Mouse (Mus musculus) monocyte, adult 59 days (primary cell): ENCODE results near the gene Pdzd7. TPM values are rescaled to one million over a fixed set of nuclear protein-coding genes. Genes with fewer than 3 reads are reported as not detected.

Experiments
- total RNA-seq, 2 experiments: library from RNA; stranded (reverse); gene quantifications; one replicate each; pipeline ENCODE4 v1.2.4; 2023

The Pdzd7 gene
- total RNA-seq: not detected

DNA sequence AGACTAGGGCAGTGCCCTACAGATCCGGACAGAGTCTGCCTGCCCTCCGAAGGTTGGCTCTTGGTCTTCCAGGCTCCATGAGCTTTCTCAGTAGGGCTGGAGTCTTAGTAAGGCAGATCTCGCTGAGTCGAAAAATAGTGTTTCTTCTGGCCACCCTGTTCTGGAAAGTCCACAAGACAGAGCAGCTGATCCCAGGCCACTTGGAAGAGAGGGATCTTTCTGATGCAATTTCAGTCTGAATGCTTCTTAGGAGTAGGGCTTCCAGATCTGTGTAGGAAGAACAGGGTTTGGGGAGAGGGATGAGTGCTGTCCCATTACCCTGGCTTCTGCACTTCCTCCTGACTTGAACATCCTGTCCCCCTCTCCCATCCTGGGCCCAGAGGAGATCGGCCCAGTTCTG lies at the start of gene Pdzd7:
Gene Pdzd7, minus strand, starts transcription at position 67 of the 400 bp plus-strand sequence.

DNA sequence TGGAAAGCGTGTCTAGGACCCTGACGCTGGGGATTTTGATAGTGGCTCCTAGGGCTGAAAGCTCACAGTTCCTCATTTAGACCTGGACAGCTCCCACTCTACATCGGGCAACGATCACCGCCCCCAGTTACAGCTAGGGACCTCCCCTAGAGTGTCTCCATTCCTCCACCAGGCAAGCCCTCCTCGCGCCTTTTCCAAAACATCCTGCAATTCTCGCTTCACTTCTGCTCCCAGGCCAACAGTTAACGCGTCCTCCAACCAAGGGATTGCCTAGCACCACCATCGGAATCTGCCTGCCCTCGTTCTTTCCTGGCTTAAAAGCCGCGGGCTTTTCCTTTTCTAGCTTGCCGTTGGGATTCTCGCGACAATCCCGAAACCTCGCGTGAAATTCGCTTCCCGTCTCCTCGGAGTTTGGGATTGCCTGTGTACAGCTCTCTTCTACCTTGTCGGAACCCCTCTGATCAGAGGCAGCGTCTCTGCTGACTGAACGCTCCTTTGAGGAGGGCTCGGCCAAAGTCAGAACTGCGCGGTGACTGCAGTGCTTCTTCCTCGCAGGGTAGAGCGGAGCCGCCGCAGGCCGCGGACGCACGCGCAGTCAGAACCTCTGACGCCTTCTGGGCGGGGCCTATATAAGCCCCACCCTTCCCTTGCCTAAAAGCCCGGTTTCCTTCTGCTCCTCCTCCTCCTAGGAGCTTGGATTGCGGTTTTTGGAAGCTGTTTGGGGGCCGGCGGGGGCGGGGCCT lies 29.2 kb upstream of the Pdzd7 start, which contains the start of gene Kazald1:
Gene Kazald1, plus strand, starts transcription at position 662 of the 743 bp plus-strand sequence.

DNA sequence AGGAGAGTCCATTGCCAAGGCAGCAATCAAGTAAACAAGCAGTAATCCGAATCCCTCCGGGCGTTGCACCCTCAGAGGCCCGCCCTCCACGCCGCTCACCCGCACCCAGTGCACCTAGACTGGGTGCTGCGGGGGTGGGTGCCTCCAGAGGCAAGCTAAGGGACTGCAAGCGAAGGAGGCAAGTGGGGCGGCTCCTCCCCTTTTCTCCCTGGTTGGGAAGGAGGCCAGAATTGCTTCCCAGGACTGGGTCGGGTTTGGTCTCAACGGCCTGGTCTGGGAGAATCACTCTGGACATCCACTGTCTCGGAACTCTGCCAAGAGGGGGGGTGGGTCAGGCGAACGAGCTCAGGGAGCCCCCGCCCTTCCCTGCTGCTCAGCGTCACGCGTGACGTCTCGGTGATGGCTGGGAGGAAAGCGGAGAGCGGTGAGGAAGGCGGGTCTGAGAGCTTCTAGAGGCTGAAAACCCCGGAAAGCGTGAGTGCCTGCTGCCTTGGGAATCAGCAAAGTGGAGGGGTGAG lies 2.0 kb upstream of the Pdzd7 start, which contains the start of gene Sfxn3:
Gene Sfxn3, plus strand, starts transcription at position 87 of the 518 bp plus-strand sequence.

DNA sequence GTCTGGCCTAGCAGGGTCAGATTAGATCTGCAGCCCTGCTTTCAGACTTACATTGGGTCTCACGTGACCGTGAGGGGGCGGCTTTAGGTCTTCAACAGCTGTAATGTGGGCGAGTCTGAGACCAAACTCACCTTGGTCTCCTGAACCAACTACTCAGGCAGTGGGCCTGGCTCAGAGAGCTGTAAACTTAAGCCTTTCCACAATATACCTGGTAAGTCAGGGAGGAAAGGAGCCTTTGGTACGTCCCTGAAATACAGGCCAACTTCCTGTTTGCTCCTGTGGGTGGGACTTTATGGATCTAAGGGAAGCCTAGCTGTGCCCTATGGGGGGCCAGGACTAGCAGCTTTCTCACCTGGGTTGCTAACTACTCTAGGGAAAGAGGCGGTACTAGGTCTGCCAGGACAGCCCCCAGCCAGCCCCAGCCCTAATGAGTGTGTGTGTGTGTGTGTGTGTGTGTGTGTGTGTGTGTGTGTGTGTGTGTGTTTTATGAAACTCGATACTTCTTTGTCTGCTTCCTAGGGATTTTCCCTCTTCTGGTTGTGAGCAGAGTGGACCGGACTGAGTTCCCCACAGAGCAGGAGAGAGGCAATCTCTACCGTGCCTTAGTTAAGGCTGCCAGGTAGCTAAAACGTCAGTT lies 31.1 kb downstream of the Pdzd7 start, which contains the start of gene Lzts2:
Gene Lzts2, plus strand, starts transcription at position 80 of the 637 bp plus-strand sequence.

DNA sequence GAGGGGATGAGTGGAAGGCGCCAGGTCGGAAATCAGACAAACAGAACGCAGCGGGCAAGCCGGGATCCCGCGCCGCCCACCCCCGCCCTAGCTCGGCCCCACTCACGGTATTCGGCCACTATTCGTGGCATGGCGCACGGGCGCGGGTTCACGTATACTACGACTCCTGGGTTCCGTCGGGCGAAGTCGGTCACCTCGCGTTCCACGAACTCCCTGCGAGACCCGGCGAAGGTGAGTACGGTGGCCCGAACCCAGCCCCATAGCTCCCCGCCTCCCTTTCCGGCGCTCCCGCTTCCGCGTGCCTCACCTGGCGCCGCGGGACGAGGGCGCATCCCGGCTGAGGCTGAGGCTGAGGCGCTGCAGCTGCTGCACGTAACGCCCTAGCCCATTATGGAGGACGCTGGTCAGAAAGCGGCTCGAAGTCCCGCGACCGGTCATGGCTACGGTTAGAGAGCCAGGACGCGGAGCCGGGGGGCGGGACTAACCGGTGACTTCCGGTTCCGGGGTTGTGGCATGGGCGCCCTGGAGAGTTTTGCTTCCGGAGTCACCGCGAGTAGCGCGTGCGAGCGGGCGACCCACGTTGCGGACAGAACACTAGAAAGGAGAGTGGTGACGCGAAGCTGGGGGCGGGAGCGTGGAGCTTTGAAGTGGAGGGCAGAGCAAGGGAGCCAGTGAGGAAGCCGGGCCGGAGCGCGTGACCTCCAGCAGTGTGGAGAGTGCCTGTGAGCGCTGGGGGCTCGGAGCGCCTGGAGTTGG lies 39.4 kb downstream of the Pdzd7 start, which contains the start of gene Mrpl43:
Gene Mrpl43, minus strand, starts transcription at position 486 of the 756 bp plus-strand sequence.

DNA sequence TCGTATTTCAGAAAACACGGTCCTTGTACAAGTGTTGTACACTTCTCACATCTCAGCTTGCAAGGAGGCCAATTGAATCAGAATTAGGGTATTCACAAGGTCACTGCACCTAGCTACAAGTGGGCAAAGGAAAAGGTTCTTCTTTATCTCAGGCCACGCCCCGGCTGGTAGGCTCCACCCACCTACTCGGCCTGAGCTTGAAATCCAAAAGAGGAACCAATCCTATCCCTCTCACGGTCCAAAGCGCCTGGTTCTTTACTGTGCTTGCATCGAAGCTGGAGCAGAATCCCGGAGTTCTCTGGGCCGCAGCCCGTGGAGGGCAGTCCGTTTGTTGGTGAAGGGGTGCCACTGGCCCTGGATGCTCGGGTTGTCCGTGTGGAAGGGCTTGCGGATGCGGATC lies 40.1 kb downstream of the Pdzd7 start, which contains the start of gene Twnk:
Gene Twnk, plus strand, starts transcription at position 220 of the 400 bp plus-strand sequence.

DNA sequence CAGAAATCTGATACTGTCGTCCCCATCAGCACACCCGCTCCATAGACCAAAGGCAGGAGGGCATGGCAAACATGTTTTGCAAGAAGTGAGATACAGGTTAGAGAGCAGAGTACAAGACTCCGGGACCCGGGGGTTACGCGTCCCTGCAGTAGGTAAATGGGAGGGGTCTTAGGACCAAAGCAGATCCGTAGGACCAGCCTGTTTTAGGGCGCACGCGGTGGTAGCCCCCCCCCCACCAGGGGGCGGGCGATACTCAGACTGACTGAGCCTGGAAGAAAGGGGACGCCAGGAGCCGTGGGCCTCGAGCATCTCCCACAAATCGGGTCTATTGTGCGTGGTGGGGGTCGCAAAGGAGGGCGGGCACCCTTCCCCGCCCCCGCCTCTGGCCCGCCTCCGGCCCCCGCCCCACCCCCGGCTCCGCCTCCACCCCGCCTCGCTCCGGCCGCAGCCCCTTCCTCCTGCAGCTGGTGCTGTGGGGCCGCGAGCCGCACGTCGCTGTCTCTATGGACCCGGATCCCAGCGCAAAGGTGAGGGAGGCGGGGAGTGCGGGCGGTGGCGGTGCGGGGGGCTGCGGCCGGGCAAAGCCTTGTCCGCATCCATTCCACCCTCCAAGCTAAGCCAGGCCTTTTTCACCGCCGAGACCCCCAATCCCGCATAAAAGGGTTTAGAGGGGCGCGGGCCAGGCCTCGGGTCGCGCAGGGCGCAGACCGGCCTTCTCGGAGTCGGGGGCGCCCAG lies 56.5 kb downstream of the Pdzd7 start, which contains the start of gene Sema4g:
Gene Sema4g, plus strand, starts transcription at position 271 of the 736 bp plus-strand sequence.

Other genes with a start within 250 kb of the Pdzd7 start
- gene Slf2, start 114.6 kb downstream of the Pdzd7 start, total RNA-seq: 10 to 100 TPM; 46.7 to 47.6 TPM
- under 1 TPM; 0.15 to 0.71 TPM for gene Sema4g, start 56.6 kb downstream of the Pdzd7 start, total RNA-seq
- 1 to 10 TPM; 9.0 to 9.1 TPM for gene Twnk, start 40.1 kb downstream of the Pdzd7 start, total RNA-seq
- 10 to 100 TPM; 35.9 to 39.9 TPM for gene Mrpl43, start 39.3 kb downstream of the Pdzd7 start, total RNA-seq
- under 1 TPM in 1 of 2 experiments, not detected in 1; 0.31 TPM for gene Lzts2, start 31.3 kb downstream of the Pdzd7 start, total RNA-seq
- gene Sfxn3, start 1.8 kb upstream of the Pdzd7 start, total RNA-seq: 10 to 100 TPM; 79.0 to 87.6 TPM
- gene Kazald1, start 29.5 kb upstream of the Pdzd7 start, total RNA-seq: under 1 TPM; 0.42 to 0.55 TPM
- gene Tlx1, start 105.0 kb upstream of the Pdzd7 start, total RNA-seq: under 1 TPM in 1 of 2 experiments, not detected in 1; 0.24 TPM
- not detected for gene Lbx1, start 190.1 kb upstream of the Pdzd7 start, total RNA-seq